Mouse (Mus musculus) hindbrain, embryonic 11.5 days (tissue): ENCODE data around the gene Gm21962. TPM values are rescaled to one million over a fixed set of nuclear protein-coding genes. Genes with fewer than 3 reads are reported as not detected.
A peak's percentile ranks its signal among the peaks of the same experiment; 100 is the strongest.
"Not testable (repeated sequence)": the region's sequence is repeated elsewhere in the genome, so short reads cannot be mapped to it uniquely, and the experiment has no call there.

Experiments
- ATAC-seq: fragments of 200-750 bp; cut with Nextera tagmentation; 2 replicates; pipeline ENCODE4 v1.8.0; 2017; ENCODE audit warnings: mild to moderate bottlenecking, moderate TSS enrichment, moderate library complexity; ENCODE audit not compliant: low FRiP score
- DNase-seq: peaks from one replicate; pipeline ENCODE4 v3.0.0-alpha.2; 2015; ENCODE audit warnings: low spot score
- H3K27ac ChIP-seq: fragments of 300-500 bp; sonication (generic); 2 replicates; pipeline ENCODE4 v1.5.1; 2014; ENCODE audit warnings: mild to moderate bottlenecking, low read depth, low read length
- H3K27me3 ChIP-seq: fragments of 300-500 bp; sonication (generic); 2 replicates; pipeline ENCODE4 v1.6.1; 2014; ENCODE audit warnings: mild to moderate bottlenecking, low read length, moderate library complexity, mixed read lengths; ENCODE audit not compliant: control insufficient read depth, insufficient read depth
- H3K36me3 ChIP-seq: fragments of 300-500 bp; sonication (generic); 2 replicates; pipeline ENCODE4 v1.6.1; 2014; ENCODE audit warnings: mild to moderate bottlenecking, low read length, moderate library complexity, mixed read lengths; ENCODE audit not compliant: control insufficient read depth, insufficient read depth
- H3K4me1 ChIP-seq: fragments of 300-500 bp; sonication (generic); replicated peaks from 2 replicates; pipeline ENCODE4 v1.6.1; 2014; ENCODE audit warnings: low read length, mixed read lengths; ENCODE audit not compliant: control insufficient read depth, insufficient read depth
- H3K4me2 ChIP-seq: fragments of 300-500 bp; sonication (generic); replicated peaks from 2 replicates; pipeline ENCODE4 v1.6.1; 2014; ENCODE audit warnings: mild to moderate bottlenecking, low read depth, low read length
- H3K4me3 ChIP-seq: fragments of 300-500 bp; sonication (generic); 2 replicates; pipeline ENCODE4 v1.5.1; 2014; ENCODE audit warnings: low read depth, low read length
- H3K9ac ChIP-seq: fragments of 300-500 bp; sonication (generic); 2 replicates; pipeline ENCODE4 v1.6.1; 2014; ENCODE audit warnings: low read depth, low read length
- H3K9me3 ChIP-seq: fragments of 300-500 bp; sonication (generic); 2 replicates; pipeline ENCODE4 v1.6.1; 2016; ENCODE audit warnings: low read length; ENCODE audit not compliant: control insufficient read depth
- WGBS: fragments of 180-500 bp; shearing (Covaris S2); extraction: QIAGEN DNeasy Blood & Tissue Kit; methylation state at CpG from one replicate; pipeline ENCODE4 v1.1.7; 2014; 5-methylcytosine and 5-hydroxymethylcytosine counted together
- polyA plus RNA-seq: library from polyadenylated mRNA; unstranded; fragments of >200 nt; fragmentation: Nextera tagmentation; extraction: Ambion mirVana; gene quantifications from 2 replicates; pipeline ENCODE4 v1.2.1, GENCODE M21; 2014

The Gm21962 gene
- not detected in 2 replicates for polyA plus RNA-seq

GRCm38 (mm10) chr3:137671224-137671623, at the start of gene Gm21962:
Gm21962 (plus strand) TSS chr3:137671524.
- H3K4me3 ChIP-seq, DNase-seq, H3K9me3 ChIP-seq, H3K9ac ChIP-seq, H3K4me2 ChIP-seq, ATAC-seq, H3K36me3 ChIP-seq, H3K4me1 ChIP-seq, H3K27me3 ChIP-seq, H3K27ac ChIP-seq: not testable (repeated sequence)
- no CpG with 5 or more reads among the region's 3 CpGs for WGBS

- WGBS = 44% methylated on average over 6 of the region's 6 CpGs
- no peaks in the 10 kb centered on the region for H3K4me1 ChIP-seq
- DNase-seq = no peak
- H3K4me3 ChIP-seq = no peak overlapping the region
- H3K9me3 ChIP-seq = no peaks in the 10 kb centered on the region
- ATAC-seq = no peak
- 0 out of 2 replicates have a peak, but pooled peaks cover 2% of the 10 kb centered on the region for H3K27me3 ChIP-seq
- H3K4me2 ChIP-seq = no peak overlapping the region
- no peak overlapping the region for H3K27ac ChIP-seq
- H3K36me3 ChIP-seq = no peaks in the 10 kb centered on the region
- no peak overlapping the region for H3K9ac ChIP-seq
Measured at GRCm38 (mm10) chr3:137622091-137622490, 49.2 kb upstream of the Gm21962 start.

- Histone ChIP-seq H3K27me3 (0 out of 2 replicates have a peak, but pooled peaks cover 2% of the 10 kb centered on the region), H3K4me3 (peak overlapping the region; percentile 30), H3K27ac (no peak overlapping the region), H3K4me1 (no peaks in the 10 kb centered on the region), H3K9me3 (no peaks in the 10 kb centered on the region), H3K9ac (peak overlapping the region; percentile 21; the same call in 1 of the 2 replicates), H3K4me2 (peak overlapping the region; percentile 61), H3K36me3 (no peaks in the 10 kb centered on the region)
- ATAC-seq = peak; percentile 21
- WGBS = 33% methylated on average over 14 of the region's 14 CpGs
- peak; percentile 10 for DNase-seq
Measured at GRCm38 (mm10) chr3:137622895-137623580, 48.3 kb upstream of the Gm21962 start.

- under 1% methylated on average over 46 of the region's 47 CpGs for WGBS
- H3K9me3 ChIP-seq = no peaks in the 10 kb centered on the region
- DNase-seq (peak; percentile 71), ATAC-seq (peak; percentile 95)
- H3K27me3 ChIP-seq = 0 out of 2 replicates have a peak, but pooled peaks cover 2% of the 10 kb centered on the region
- peak overlapping the region; percentile 30 for H3K4me3 ChIP-seq
- peak overlapping the region; percentile 61 for H3K4me2 ChIP-seq
- no peaks in the 10 kb centered on the region for H3K36me3 ChIP-seq
- peak overlapping the region; percentile 21 for H3K9ac ChIP-seq
- no peaks in the 10 kb centered on the region for H3K4me1 ChIP-seq
- no peak overlapping the region for H3K27ac ChIP-seq
Measured at GRCm38 (mm10) chr3:137623581-137624362, 47.6 kb upstream of the Gm21962 start.

- Histone ChIP-seq H3K4me3 (no peak overlapping the region), H3K9ac (no peak overlapping the region), H3K4me1 (no peaks in the 10 kb centered on the region), H3K4me2 (no peak overlapping the region), H3K27me3 (0 out of 2 replicates have a peak, but pooled peaks cover 2% of the 10 kb centered on the region), H3K9me3 (no peaks in the 10 kb centered on the region), H3K36me3 (no peaks in the 10 kb centered on the region), H3K27ac (no peak overlapping the region)
- DNase-seq = no peak
- ATAC-seq = no peak
- WGBS = 84% methylated on average over 5 of the region's 5 CpGs
Measured at GRCm38 (mm10) chr3:137625054-137625453, 46.3 kb upstream of the Gm21962 start.

- H3K9me3 ChIP-seq = no peaks in the 10 kb centered on the region
- no peak overlapping the region for H3K9ac ChIP-seq
- WGBS = 84% methylated on average over 10 of the region's 10 CpGs
- no peaks in the 10 kb centered on the region for H3K4me1 ChIP-seq
- H3K27ac ChIP-seq = no peak overlapping the region
- DNase-seq = no peak
- H3K27me3 ChIP-seq = no peaks in the 10 kb centered on the region
- no peak overlapping the region for H3K4me2 ChIP-seq
- H3K4me3 ChIP-seq = no peak overlapping the region
- ATAC-seq = no peak
- H3K36me3 ChIP-seq = no peaks in the 10 kb centered on the region
Measured at GRCm38 (mm10) chr3:137633726-137634125, 37.6 kb upstream of the Gm21962 start.

GRCm38 (mm10) chr3:137636571-137636970, 34.8 kb upstream of the Gm21962 start:
- Histone ChIP-seq H3K4me1 (no peaks in the 10 kb centered on the region), H3K27ac (no peak overlapping the region), H3K9ac (no peak overlapping the region), H3K27me3 (no peaks in the 10 kb centered on the region), H3K4me2 (no peak overlapping the region), H3K9me3 (no peaks in the 10 kb centered on the region), H3K36me3 (no peaks in the 10 kb centered on the region), H3K4me3 (no peak overlapping the region)
- 87% methylated on average over 4 of the region's 4 CpGs for WGBS
- ATAC-seq (no peak), DNase-seq (no peak)

GRCm38 (mm10) chr3:137641238-137641637, 30.1 kb upstream of the Gm21962 start:
- H3K4me3 ChIP-seq = no peak overlapping the region
- no peak overlapping the region for H3K9ac ChIP-seq
- no peak for ATAC-seq
- WGBS = 91% methylated on average over 5 of the region's 5 CpGs
- H3K36me3 ChIP-seq = no peaks in the 10 kb centered on the region
- no peaks in the 10 kb centered on the region for H3K9me3 ChIP-seq
- H3K4me2 ChIP-seq = no peak overlapping the region
- no peak for DNase-seq
- H3K4me1 ChIP-seq = no peaks in the 10 kb centered on the region
- H3K27ac ChIP-seq = no peak overlapping the region
- no peaks in the 10 kb centered on the region for H3K27me3 ChIP-seq
